Mouse (Mus musculus) heart, embryonic 14.5 days (tissue): ENCODE data around the gene Tmem132c. TPM values are rescaled to one million over a fixed set of nuclear protein-coding genes. Genes with fewer than 3 reads are reported as not detected.

ENCODE experiments used
- ATAC-seq: fragments of 200-750 bp; cut with Nextera tagmentation; 2 replicates; pipeline ENCODE4 v1.8.0; 2017; ENCODE audit warnings: low read depth, moderate TSS enrichment; ENCODE audit not compliant: insufficient number of reproducible peaks, insufficient read depth, low FRiP score
- H3K27ac ChIP-seq, 2 experiments: fragments of 200-500 bp in 1 of 2; fragments of 300-500 bp in 1 of 2; sonication (generic) in 1 of 2; replicated peaks in 1 of 2; 2 replicates each; pipeline ENCODE4 v1.5.1; 2012 to 2014; ENCODE audit warnings: low read depth in 2 of 2, low read length in 2 of 2, control low read depth in 1 of 2, mild to moderate bottlenecking in 1 of 2, mixed read lengths in 1 of 2; ENCODE audit not compliant: control insufficient read depth in 1 of 2, insufficient read depth in 1 of 2
- H3K27me3 ChIP-seq: fragments of 300-500 bp; sonication (generic); 2 replicates; pipeline ENCODE4 v1.6.1; 2014; ENCODE audit warnings: mild to moderate bottlenecking, low read length, control low read depth; ENCODE audit not compliant: control insufficient read depth, insufficient read depth
- H3K36me3 ChIP-seq: fragments of 300-500 bp; sonication (generic); 2 replicates; pipeline ENCODE4 v1.6.1; 2014; ENCODE audit warnings: mild to moderate bottlenecking, control low read depth, low read length, mixed read lengths; ENCODE audit not compliant: control insufficient read depth, insufficient read depth
- H3K4me1 ChIP-seq, 2 experiments: fragments of 200-500 bp in 1 of 2; fragments of 300-500 bp in 1 of 2; sonication (generic) in 1 of 2; 2 replicates each; pipeline ENCODE4 v1.6.1; 2012 to 2014; ENCODE audit warnings: low read length in 2 of 2, control low read depth in 1 of 2, mixed read lengths in 1 of 2; ENCODE audit not compliant: control insufficient read depth in 2 of 2, insufficient read depth in 2 of 2
- H3K4me2 ChIP-seq: fragments of 300-500 bp; sonication (generic); 2 replicates; pipeline ENCODE4 v1.6.1; 2014; ENCODE audit warnings: mild to moderate bottlenecking, low read length
- H3K4me3 ChIP-seq, 2 experiments: fragments of 200-500 bp in 1 of 2; fragments of 300-500 bp in 1 of 2; sonication (generic) in 1 of 2; 2 replicates each; pipeline ENCODE4 v1.5.1; 2012 to 2014; ENCODE audit warnings: low read length in 2 of 2, mild to moderate bottlenecking in 2 of 2, control low read depth in 1 of 2, low read depth in 1 of 2, moderate library complexity in 1 of 2; ENCODE audit not compliant: control insufficient read depth in 1 of 2, insufficient read depth in 1 of 2
- H3K9ac ChIP-seq: fragments of 300-500 bp; sonication (generic); 2 replicates; pipeline ENCODE4 v1.6.1; 2014; ENCODE audit warnings: mild to moderate bottlenecking, low read length
- H3K9me3 ChIP-seq: fragments of 300-500 bp; sonication (generic); 2 replicates; pipeline ENCODE4 v1.6.1; 2016; ENCODE audit warnings: low read length, control low read depth; ENCODE audit not compliant: control insufficient read depth
- WGBS: fragments of 180-500 bp; shearing (Covaris S2); extraction: QIAGEN DNeasy Blood & Tissue Kit; methylation state at CpG from one replicate; pipeline ENCODE4 v1.1.7; 2014; 5-methylcytosine and 5-hydroxymethylcytosine counted together
- polyA plus RNA-seq: library from polyadenylated mRNA; unstranded; fragments of >200 nt; fragmentation: Nextera tagmentation; extraction: Ambion mirVana; gene quantifications from 2 replicates; pipeline ENCODE4 v1.2.1, GENCODE M21; 2014

Gene Tmem132c
- polyA plus RNA-seq, 1 experiment from 2014 or later, result 1.1 TPM

DNA sequence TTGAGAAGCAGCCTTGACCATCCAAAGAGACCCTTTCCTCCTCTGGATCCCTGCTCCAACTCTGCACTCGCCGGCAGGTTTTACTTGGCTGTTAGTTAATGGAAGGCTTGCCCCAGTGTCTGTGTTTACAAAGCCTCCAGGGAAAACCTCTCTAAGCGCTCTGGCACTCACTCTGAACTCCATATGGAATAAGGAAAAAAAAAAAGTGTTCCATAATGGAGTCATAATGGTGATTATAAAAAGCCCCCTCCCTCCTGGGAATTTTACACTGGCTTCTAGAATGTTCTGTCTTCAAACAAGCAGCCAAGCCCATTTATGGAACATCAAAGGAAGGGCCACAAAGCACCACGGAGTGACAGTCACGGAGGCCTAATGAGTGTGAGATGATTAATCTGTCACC lies 136.9 kb downstream of the Tmem132c start:
- Histone ChIP-seq H3K27me3 (no peaks in the 10 kb centered on the region), H3K27ac (no peak overlapping the region), H3K4me3 (no peak overlapping the region), H3K4me2 (no peak overlapping the region), H3K9me3 (peaks cover 2% of the 10 kb centered on the region; the same call in 1 of the 2 replicates), H3K36me3 (no peaks in the 10 kb centered on the region), H3K4me1 (no peaks in the 10 kb centered on the region), H3K9ac (no peak overlapping the region)
- 48% methylated on average over 5 of the region's 5 CpGs for WGBS
- no peak for ATAC-seq

DNA sequence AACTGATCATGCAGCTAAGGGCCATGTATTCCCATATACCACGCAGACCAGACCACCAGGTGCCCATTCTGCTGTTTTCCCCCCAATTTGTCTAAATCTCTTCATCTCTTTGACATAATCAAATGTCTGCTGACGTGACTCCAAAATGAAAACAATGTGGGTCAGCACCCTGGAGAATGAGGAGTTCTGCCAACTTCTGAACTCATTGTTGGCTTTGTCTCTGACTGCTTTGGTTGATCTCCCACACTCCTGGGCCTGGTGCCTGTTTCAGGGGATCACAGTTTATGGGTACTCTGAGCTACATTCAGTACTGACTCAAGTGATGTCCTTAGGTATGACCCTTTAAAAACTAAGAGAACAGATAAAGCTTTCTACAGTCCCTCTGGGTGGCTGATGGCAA lies 137.7 kb downstream of the Tmem132c start:
- H3K4me2 ChIP-seq, result no peak overlapping the region
- H3K9ac ChIP-seq, result no peak overlapping the region
- 69% methylated on average over 2 of the region's 2 CpGs for WGBS
- ATAC-seq, result no peak
- no peaks in the 10 kb centered on the region for H3K4me1 ChIP-seq
- no peak overlapping the region for H3K27ac ChIP-seq
- H3K36me3 ChIP-seq, result no peaks in the 10 kb centered on the region
- no peaks in the 10 kb centered on the region for H3K27me3 ChIP-seq
- H3K9me3 ChIP-seq, result peaks cover 2% of the 10 kb centered on the region; the same call in 1 of the 2 replicates
- H3K4me3 ChIP-seq, result no peak overlapping the region

DNA sequence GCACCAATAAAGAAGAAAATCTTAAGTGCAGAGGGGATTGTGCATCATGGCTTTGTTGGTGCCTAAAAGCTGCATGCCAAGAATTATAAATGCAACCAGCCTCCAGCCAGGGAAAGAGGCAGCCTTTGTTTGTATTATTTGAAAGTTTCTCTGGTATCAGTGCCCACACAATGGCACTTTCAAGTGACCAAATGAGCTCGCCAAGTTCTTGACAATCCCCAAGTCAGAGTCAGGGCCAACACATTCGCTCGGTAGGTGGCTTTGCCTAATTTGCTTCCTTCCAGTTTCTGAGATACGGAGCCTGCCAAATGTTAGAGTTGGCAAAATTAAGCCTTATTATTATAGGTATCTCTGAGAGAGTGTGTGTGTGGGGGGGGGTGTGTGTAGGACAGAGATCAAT lies 139.6 kb downstream of the Tmem132c start:
- no peak overlapping the region for H3K4me2 ChIP-seq
- H3K4me3 ChIP-seq, result no peak overlapping the region
- no peaks in the 10 kb centered on the region for H3K4me1 ChIP-seq
- H3K27ac ChIP-seq, result no peak overlapping the region
- no peak overlapping the region for H3K9ac ChIP-seq
- no peaks in the 10 kb centered on the region for H3K27me3 ChIP-seq
- no peaks in the 10 kb centered on the region for H3K9me3 ChIP-seq
- no peak for ATAC-seq
- no peaks in the 10 kb centered on the region for H3K36me3 ChIP-seq
- WGBS, result 80% methylated on average over 4 of the region's 4 CpGs

DNA sequence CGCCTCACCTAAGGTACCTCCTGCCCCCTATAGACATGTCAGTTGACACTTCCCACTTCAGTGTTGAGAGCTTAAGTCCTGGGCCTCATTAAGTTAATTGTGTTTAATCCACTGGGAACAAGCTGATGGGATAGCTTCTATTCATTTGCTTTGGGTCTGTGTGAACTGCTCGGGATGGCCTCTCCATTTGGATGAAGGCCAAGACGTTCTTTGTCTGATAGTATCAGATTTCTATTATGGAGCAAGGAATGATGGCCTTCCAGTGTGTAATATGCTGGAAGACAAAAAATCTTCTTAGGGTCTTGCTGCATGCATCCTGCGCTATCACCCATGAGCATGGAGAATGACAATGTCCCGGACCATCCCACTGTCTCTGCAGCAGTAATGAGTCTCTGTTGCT lies 141.0 kb downstream of the Tmem132c start:
- H3K36me3 ChIP-seq, result no peaks in the 10 kb centered on the region
- no peak overlapping the region for H3K4me2 ChIP-seq
- no peaks in the 10 kb centered on the region for H3K27me3 ChIP-seq
- 67% methylated on average over 5 of the region's 5 CpGs for WGBS
- H3K9me3 ChIP-seq, result no peaks in the 10 kb centered on the region
- no peak overlapping the region for H3K9ac ChIP-seq
- H3K4me1 ChIP-seq, result no peaks in the 10 kb centered on the region
- H3K4me3 ChIP-seq, result no peak overlapping the region
- no peak overlapping the region for H3K27ac ChIP-seq
- no peak for ATAC-seq

DNA sequence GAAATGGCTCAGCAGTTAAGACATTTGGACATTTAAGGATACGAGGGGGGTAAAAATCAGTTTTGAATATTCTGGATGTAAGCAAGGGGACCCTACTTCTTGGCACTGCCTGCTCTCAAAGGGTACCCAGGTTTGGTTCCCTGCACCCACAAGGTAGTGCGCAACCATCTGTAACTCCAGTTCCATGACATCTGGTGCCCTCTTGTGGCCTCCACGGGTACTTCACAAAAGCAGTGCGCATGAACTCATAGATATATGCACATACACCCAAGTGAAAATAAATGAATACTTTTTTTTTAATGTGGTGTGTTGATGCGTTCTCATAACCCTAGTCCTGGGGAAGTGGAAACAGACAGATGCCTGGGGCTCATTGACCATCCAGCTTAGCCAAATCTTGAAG lies 149.6 kb downstream of the Tmem132c start:
- no peak for ATAC-seq
- Histone ChIP-seq H3K27ac (no peak overlapping the region), H3K9me3 (peaks cover 17% of the 10 kb centered on the region), H3K4me1 (no peaks in the 10 kb centered on the region), H3K27me3 (no peaks in the 10 kb centered on the region), H3K36me3 (no peaks in the 10 kb centered on the region), H3K9ac (no peak overlapping the region), H3K4me3 (no peak overlapping the region), H3K4me2 (no peak overlapping the region)
- 85% methylated on average over 5 of the region's 5 CpGs for WGBS

DNA sequence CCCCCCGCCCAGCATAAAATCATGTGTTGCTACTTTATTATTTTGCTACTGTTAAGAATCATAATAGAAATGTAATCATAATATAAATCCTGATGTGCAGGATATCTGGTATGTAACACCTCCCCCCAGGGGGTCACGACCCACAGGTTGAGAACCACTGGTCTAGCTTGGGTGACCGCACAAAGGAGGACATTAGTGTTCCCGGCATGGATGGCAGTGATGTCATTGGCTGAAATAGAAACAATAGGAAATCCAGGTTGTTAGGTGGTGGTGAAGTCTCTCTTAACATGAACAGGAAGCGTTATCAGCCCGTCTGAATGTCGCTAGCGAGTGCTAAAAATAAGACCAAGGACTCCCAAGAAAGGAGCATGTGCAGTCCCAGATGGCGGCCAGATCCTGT lies 155.3 kb downstream of the Tmem132c start:
- no peak overlapping the region for H3K4me3 ChIP-seq
- peak; percentile 26; the same call in 1 of the 2 replicates for ATAC-seq

DNA sequence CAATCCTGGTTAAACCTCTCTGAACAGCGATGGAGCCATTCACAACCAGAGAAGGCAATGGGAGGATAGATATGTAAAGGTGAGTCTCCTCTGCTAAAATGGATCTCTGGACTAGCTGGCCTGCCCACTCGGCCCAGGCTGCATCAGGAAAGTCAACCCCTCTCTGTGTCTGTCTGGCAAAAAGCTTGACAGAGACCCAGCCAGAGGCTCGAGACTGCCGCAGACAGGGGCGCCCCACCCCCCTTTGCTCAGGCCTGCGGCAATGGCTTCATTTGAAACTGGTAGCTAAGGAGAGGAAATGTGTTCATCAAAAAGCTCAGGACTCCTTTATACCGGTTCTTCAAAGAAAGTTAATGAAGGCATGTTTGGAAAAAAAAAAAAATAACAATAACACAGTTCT lies 156.4 kb downstream of the Tmem132c start:
- Histone ChIP-seq H3K36me3 (no peaks in the 10 kb centered on the region), H3K4me1 (peaks cover 2 to 3% of the 10 kb centered on the region in 2 experiments), H3K27me3 (no peaks in the 10 kb centered on the region), H3K27ac (no peak overlapping the region), H3K4me3 (no peak overlapping the region), H3K9ac (no peak overlapping the region), H3K4me2 (no peak overlapping the region), H3K9me3 (peaks cover 4% of the 10 kb centered on the region; the same call in 1 of the 2 replicates)
- 27% methylated on average over 7 of the region's 7 CpGs for WGBS
- no peak for ATAC-seq

More for the DNA sequence above, 155.3 kb downstream of the Tmem132c start:
- H3K27me3 ChIP-seq, result no peaks in the 10 kb centered on the region
- no peaks in the 10 kb centered on the region for H3K36me3 ChIP-seq
- H3K9me3 ChIP-seq, result peaks cover 4% of the 10 kb centered on the region; the same call in 1 of the 2 replicates
- WGBS, result 27% methylated on average over 9 of the region's 9 CpGs
- no peak overlapping the region for H3K4me2 ChIP-seq
- peaks cover 2 to 3% of the 10 kb centered on the region in 2 experiments for H3K4me1 ChIP-seq
- no peak overlapping the region for H3K9ac ChIP-seq
- no peak overlapping the region for H3K27ac ChIP-seq

DNA sequence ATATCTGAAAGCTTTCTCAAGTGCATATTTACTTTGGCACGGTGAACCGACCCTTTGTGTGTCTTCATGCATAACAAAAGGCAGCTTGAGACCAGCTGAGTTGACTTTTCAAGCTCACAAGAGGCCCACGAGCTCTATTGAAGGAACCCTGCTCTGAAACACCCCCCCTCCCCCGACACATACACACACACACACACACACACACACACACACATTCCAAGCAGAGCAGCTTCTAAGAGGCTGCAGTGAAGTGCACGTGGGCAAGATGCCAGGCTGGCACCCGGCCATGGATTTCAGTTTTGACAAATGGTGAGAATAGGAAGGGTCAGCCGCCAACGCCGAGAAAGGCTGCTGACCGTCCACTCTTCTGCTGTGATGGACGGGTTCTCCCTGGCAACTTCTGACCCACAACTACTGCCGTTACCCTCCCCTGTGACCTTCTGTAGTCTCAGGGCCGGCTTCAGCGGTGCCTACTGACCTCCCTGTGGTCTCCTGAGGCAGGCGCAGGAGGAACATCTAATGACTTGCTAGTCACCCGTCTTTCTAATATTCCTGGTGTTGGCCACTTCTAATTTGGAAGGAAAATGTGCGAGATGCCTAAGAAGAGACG lies 163.9 kb downstream of the Tmem132c start:
- H3K4me3 ChIP-seq, result no peak overlapping the region
- no peaks in the 10 kb centered on the region for H3K27me3 ChIP-seq
- H3K27ac ChIP-seq, result peak overlapping the region in 1 of 2 experiments; percentile 44; a peak in 1 of 4 replicates
- no peaks in the 10 kb centered on the region for H3K36me3 ChIP-seq
- 0 out of 2 replicates have a peak, but pooled peaks cover 4% of the 10 kb centered on the region for H3K9me3 ChIP-seq
- 31% methylated on average over 18 of the region's 18 CpGs for WGBS
- H3K4me2 ChIP-seq, result peak overlapping the region; percentile 40; the same call in 1 of the 2 replicates
- no peak overlapping the region for H3K9ac ChIP-seq
- H3K4me1 ChIP-seq, result peaks cover 9 to 15% of the 10 kb centered on the region in 2 experiments
- peak; percentile 71 for ATAC-seq
